Mouse (Mus musculus): ENCODE data around the gene Mier2. TPM values are rescaled to one million over a fixed set of nuclear protein-coding genes. Genes with fewer than 3 reads are reported as not detected.

The Mier2 gene
- polyA plus RNA-seq, 2 experiments = 5.2 to 16.4 TPM

DNA sequence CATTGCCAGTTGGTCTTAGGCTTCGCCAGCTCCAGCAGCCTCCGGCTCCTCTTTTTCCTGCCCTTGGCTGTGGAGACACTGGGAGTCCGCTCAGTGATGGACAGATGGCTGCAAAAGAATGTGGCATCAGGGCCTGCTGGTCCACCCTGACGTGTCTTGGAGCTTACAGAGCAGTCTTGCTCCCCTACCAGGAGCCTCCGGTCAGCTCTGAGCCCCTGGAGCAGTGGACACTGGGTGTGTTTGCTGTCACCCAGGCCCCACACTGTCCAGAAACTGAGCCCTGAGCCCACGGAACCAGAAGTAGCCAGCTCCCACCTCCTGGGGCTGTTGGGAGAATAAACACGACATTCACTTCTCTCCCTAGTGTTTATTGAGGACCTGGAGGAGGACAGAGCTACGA lies 31.2 kb upstream of the Mier2 start:
- Histone ChIP-seq H3K9ac (replicated peaks) (no peak overlapping the region), H3K4me3 (ENCODE audit: insufficient read depth in 1 of 2, low read depth in 2 of 2, low read length in 2 of 2) (no peak overlapping the region), H3K27me3 (ENCODE audit: control insufficient read depth, insufficient read depth, low read length) (no peaks in the 10 kb centered on the region), H3K4me2 (ENCODE audit: low read depth) (no peak overlapping the region), H3K27ac (no peak overlapping the region), H3K9me3 (ENCODE audit: control insufficient read depth, low read length) (no peaks in the 10 kb centered on the region), H3K4me1 (replicated peaks; ENCODE audit: control insufficient read depth in 2 of 2, insufficient read depth in 2 of 2, low read length in 1 of 2) (no peaks in the 10 kb centered on the region), H3K36me3 (replicated peaks; ENCODE audit: control insufficient read depth, insufficient read depth, low read depth) (no peaks in the 10 kb centered on the region)
- no peak for ATAC-seq (ENCODE audit: insufficient read depth)
- DNase-seq (ENCODE audit: low read depth in 3 of 3, low spot score in 3 of 3) = no peak
- no peak for TF ChIP-seq EP300 (IDR thresholded peaks at IDR 0.05; ENCODE audit: low read depth)
- TF ChIP-seq CTCF (IDR thresholded peaks at IDR 0.05; ENCODE audit: low read depth) = no peak
- WGBS (ENCODE audit: insufficient replicate concordance) = 52% methylated on average over 8 of the region's 8 CpGs

- DNase-seq (ENCODE audit: low read depth in 3 of 3, low spot score in 3 of 3) (no peak), ATAC-seq (ENCODE audit: insufficient read depth) (no peak)
- Histone ChIP-seq H3K36me3 (replicated peaks; ENCODE audit: control insufficient read depth, insufficient read depth, low read depth) (no peaks in the 10 kb centered on the region), H3K27me3 (ENCODE audit: control insufficient read depth, insufficient read depth, low read length) (no peaks in the 10 kb centered on the region), H3K4me1 (replicated peaks; ENCODE audit: control insufficient read depth in 2 of 2, insufficient read depth in 2 of 2, low read length in 1 of 2) (no peaks in the 10 kb centered on the region), H3K9ac (replicated peaks) (no peak overlapping the region), H3K4me3 (ENCODE audit: insufficient read depth in 1 of 2, low read depth in 2 of 2, low read length in 2 of 2) (no peak overlapping the region), H3K4me2 (ENCODE audit: low read depth) (no peak overlapping the region), H3K9me3 (ENCODE audit: control insufficient read depth, low read length) (no peaks in the 10 kb centered on the region), H3K27ac (no peak overlapping the region)
- TF ChIP-seq EP300 (IDR thresholded peaks at IDR 0.05; ENCODE audit: low read depth) (no peak), CTCF (IDR thresholded peaks at IDR 0.05; ENCODE audit: low read depth) (no peak)
- WGBS (ENCODE audit: insufficient replicate concordance) = 77% methylated on average over 5 of the region's 5 CpGs
These were observed 30.7 kb upstream of the Mier2 start for GRCm38 (mm10) chr10:79585723-79586122.

- WGBS (ENCODE audit: insufficient replicate concordance) = 69% methylated on average over 6 of the region's 6 CpGs
These were observed 30.1 kb upstream of the Mier2 start for GRCm38 (mm10) chr10:79585136-79585535.

DNA sequence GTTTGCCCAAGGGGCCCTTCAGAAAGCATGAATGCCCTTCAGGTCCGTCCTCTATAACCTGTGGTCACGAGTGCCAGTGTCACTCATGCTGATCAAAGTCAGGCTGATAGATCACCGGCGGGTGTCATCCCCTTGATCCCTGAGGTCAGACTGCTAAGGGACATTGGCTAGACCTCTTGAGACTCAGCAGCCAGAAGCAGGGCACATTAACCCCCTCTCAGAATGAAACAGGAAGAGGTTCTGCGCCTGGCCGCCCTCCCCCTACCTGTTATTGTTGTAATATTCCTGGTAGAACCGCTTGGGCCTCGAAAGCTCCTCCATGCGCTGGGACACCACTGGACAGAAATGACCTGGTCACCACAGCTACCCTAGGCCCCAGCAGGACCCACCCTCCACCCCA lies 29.4 kb upstream of the Mier2 start:
- DNase-seq (ENCODE audit: low read depth in 3 of 3, low spot score in 3 of 3) = no peak
- H3K27ac ChIP-seq = no peak overlapping the region
- no peaks in the 10 kb centered on the region for H3K9me3 ChIP-seq (ENCODE audit: control insufficient read depth, low read length)
- no peaks in the 10 kb centered on the region for H3K4me1 ChIP-seq (replicated peaks; ENCODE audit: control insufficient read depth in 2 of 2, insufficient read depth in 2 of 2, low read length in 1 of 2)
- no peak overlapping the region for H3K4me2 ChIP-seq (ENCODE audit: low read depth)
- no peak for TF ChIP-seq CTCF (IDR thresholded peaks at IDR 0.05; ENCODE audit: low read depth)
- no peak for TF ChIP-seq EP300 (IDR thresholded peaks at IDR 0.05; ENCODE audit: low read depth)
- no peak overlapping the region for H3K4me3 ChIP-seq (ENCODE audit: insufficient read depth in 1 of 2, low read depth in 2 of 2, low read length in 2 of 2)
- ATAC-seq (ENCODE audit: insufficient read depth) = no peak
- 60% methylated on average over 9 of the region's 9 CpGs for WGBS (ENCODE audit: insufficient replicate concordance)
- no peak overlapping the region for H3K9ac ChIP-seq (replicated peaks)
- H3K27me3 ChIP-seq (ENCODE audit: control insufficient read depth, insufficient read depth, low read length) = no peaks in the 10 kb centered on the region
- H3K36me3 ChIP-seq (replicated peaks; ENCODE audit: control insufficient read depth, insufficient read depth, low read depth) = no peaks in the 10 kb centered on the region

More at GRCm38 (mm10) chr10:79585136-79585535, 30.1 kb upstream of the Mier2 start:
- Histone ChIP-seq H3K27ac (no peak overlapping the region), H3K27me3 (ENCODE audit: control insufficient read depth, insufficient read depth, low read length) (no peaks in the 10 kb centered on the region), H3K4me1 (replicated peaks; ENCODE audit: control insufficient read depth in 2 of 2, insufficient read depth in 2 of 2, low read length in 1 of 2) (no peaks in the 10 kb centered on the region), H3K4me3 (ENCODE audit: insufficient read depth in 1 of 2, low read depth in 2 of 2, low read length in 2 of 2) (no peak overlapping the region), H3K9me3 (ENCODE audit: control insufficient read depth, low read length) (no peaks in the 10 kb centered on the region), H3K9ac (replicated peaks) (no peak overlapping the region), H3K36me3 (replicated peaks; ENCODE audit: control insufficient read depth, insufficient read depth, low read depth) (no peaks in the 10 kb centered on the region), H3K4me2 (ENCODE audit: low read depth) (no peak overlapping the region)
- ATAC-seq (ENCODE audit: insufficient read depth) (no peak), DNase-seq (ENCODE audit: low read depth in 3 of 3, low spot score in 3 of 3) (no peak)
- no peak for TF ChIP-seq CTCF (IDR thresholded peaks at IDR 0.05; ENCODE audit: low read depth)
- TF ChIP-seq EP300 (IDR thresholded peaks at IDR 0.05; ENCODE audit: low read depth) = no peak

GRCm38 (mm10) chr10:79584021-79584420 lies 29.0 kb upstream of the Mier2 start:
- Histone ChIP-seq H3K27me3 (ENCODE audit: control insufficient read depth, insufficient read depth, low read length) (no peaks in the 10 kb centered on the region), H3K9ac (replicated peaks) (no peak overlapping the region), H3K4me3 (ENCODE audit: insufficient read depth in 1 of 2, low read depth in 2 of 2, low read length in 2 of 2) (no peak overlapping the region), H3K9me3 (ENCODE audit: control insufficient read depth, low read length) (no peaks in the 10 kb centered on the region), H3K4me2 (ENCODE audit: low read depth) (no peak overlapping the region), H3K4me1 (replicated peaks; ENCODE audit: control insufficient read depth in 2 of 2, insufficient read depth in 2 of 2, low read length in 1 of 2) (no peaks in the 10 kb centered on the region), H3K27ac (no peak overlapping the region), H3K36me3 (replicated peaks; ENCODE audit: control insufficient read depth, insufficient read depth, low read depth) (no peaks in the 10 kb centered on the region)
- WGBS (ENCODE audit: insufficient replicate concordance) = 44% methylated on average over 7 of the region's 7 CpGs
- no peak for TF ChIP-seq CTCF (IDR thresholded peaks at IDR 0.05; ENCODE audit: low read depth)
- no peak for TF ChIP-seq EP300 (IDR thresholded peaks at IDR 0.05; ENCODE audit: low read depth)
- no peak for ATAC-seq (ENCODE audit: insufficient read depth)
- no peak for DNase-seq (ENCODE audit: low read depth in 3 of 3, low spot score in 3 of 3)
